Mouse (Mus musculus): ENCODE data around the gene Elmod2. TPM values are rescaled to one million over a fixed set of nuclear protein-coding genes. Genes with fewer than 3 reads are reported as not detected.

Elmod2 gene
- polyA plus RNA-seq, 1 experiment from 2014 or later = 24.1 TPM

- 100% methylated on average over 1 of the region's 1 CpGs for WGBS
- Histone ChIP-seq H3K4me3 (ENCODE audit: low read depth, low read length) (no peak overlapping the region), H3K27me3 (ENCODE audit: control insufficient read depth, insufficient read depth, low read length) (no peaks in the 10 kb centered on the region), H3K36me3 (ENCODE audit: control insufficient read depth, insufficient read depth, low read length) (no peaks in the 10 kb centered on the region), H3K4me1 (ENCODE audit: control insufficient read depth, insufficient read depth, low read length) (no peaks in the 10 kb centered on the region), H3K27ac (ENCODE audit: low read depth, low read length) (no peak overlapping the region), H3K9ac (replicated peaks; ENCODE audit: low read depth, low read length) (no peak overlapping the region), H3K9me3 (ENCODE audit: control insufficient read depth, low read length) (no peaks in the 10 kb centered on the region), H3K4me2 (ENCODE audit: low read depth, low read length) (no peak overlapping the region)
- no peak for ATAC-seq (ENCODE audit: low read depth)
These were observed 27.3 kb downstream of the Elmod2 start for GRCm38 (mm10) chr8:83304946-83305345.

GRCm38 (mm10) chr8:83300135-83300534 lies 32.2 kb downstream of the Elmod2 start:
- H3K9ac ChIP-seq (replicated peaks; ENCODE audit: low read depth, low read length) = no peak overlapping the region

DNA sequence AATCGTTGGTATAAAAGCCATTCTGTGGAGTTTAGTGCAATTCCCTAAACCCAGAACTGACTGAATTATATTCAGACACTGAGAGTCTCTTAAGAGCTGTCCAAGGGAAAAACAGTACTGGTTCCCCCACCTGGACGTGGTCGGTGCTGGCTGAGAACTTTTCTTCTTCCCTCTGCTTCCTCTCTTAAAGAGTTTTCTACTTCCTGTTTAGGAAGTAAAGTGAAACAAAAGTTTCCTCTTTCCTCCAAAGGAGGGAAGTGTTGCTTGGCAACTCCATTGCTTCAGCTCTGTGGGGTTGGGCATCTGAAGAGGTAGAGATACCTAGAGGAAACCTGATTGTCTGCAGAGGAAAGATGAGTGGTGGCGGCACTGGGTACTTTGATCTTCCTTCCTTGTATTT lies 34.9 kb downstream of the Elmod2 start:
- no peaks in the 10 kb centered on the region for H3K36me3 ChIP-seq (ENCODE audit: control insufficient read depth, insufficient read depth, low read length)
- H3K9ac ChIP-seq (replicated peaks; ENCODE audit: low read depth, low read length) = no peak overlapping the region
- ATAC-seq (ENCODE audit: low read depth) = no peak
- H3K4me1 ChIP-seq (ENCODE audit: control insufficient read depth, insufficient read depth, low read length) = no peaks in the 10 kb centered on the region
- H3K27me3 ChIP-seq (ENCODE audit: control insufficient read depth, insufficient read depth, low read length) = no peaks in the 10 kb centered on the region
- H3K4me2 ChIP-seq (ENCODE audit: low read depth, low read length) = no peak overlapping the region
- H3K27ac ChIP-seq (ENCODE audit: low read depth, low read length) = no peak overlapping the region
- whole genome bisulfite sequencing = 83% methylated on average over 4 of the region's 4 CpGs
- H3K4me3 ChIP-seq (ENCODE audit: low read depth, low read length) = no peak overlapping the region
- H3K9me3 ChIP-seq (ENCODE audit: control insufficient read depth, low read length) = no peaks in the 10 kb centered on the region

More at GRCm38 (mm10) chr8:83300135-83300534, 32.2 kb downstream of the Elmod2 start:
- no peak overlapping the region for H3K27ac ChIP-seq (ENCODE audit: low read depth, low read length)
- H3K27me3 ChIP-seq (ENCODE audit: control insufficient read depth, insufficient read depth, low read length) = no peaks in the 10 kb centered on the region
- H3K4me1 ChIP-seq (ENCODE audit: control insufficient read depth, insufficient read depth, low read length) = no peaks in the 10 kb centered on the region
- no peaks in the 10 kb centered on the region for H3K36me3 ChIP-seq (ENCODE audit: control insufficient read depth, insufficient read depth, low read length)
- no peak overlapping the region for H3K4me2 ChIP-seq (ENCODE audit: low read depth, low read length)
- H3K9me3 ChIP-seq (ENCODE audit: control insufficient read depth, low read length) = no peaks in the 10 kb centered on the region
- no peak overlapping the region for H3K4me3 ChIP-seq (ENCODE audit: low read depth, low read length)
- WGBS = 67% methylated on average over 1 of the region's 1 CpGs
- no peak for ATAC-seq (ENCODE audit: low read depth)

GRCm38 (mm10) chr8:83290176-83290575 lies 42.1 kb downstream of the Elmod2 start, which contains the start of gene Ucp1:
Gene Ucp1, plus strand, starts transcription at chr8:83290352.
- ATAC-seq (ENCODE audit: low read depth) = 0 out of 2 replicates have a peak, but pooled peaks have one; percentile 28
- Histone ChIP-seq H3K9me3 (ENCODE audit: control insufficient read depth, low read length) (no peaks in the 10 kb centered on the region), H3K4me1 (ENCODE audit: control insufficient read depth, insufficient read depth, low read length) (no peaks in the 10 kb centered on the region), H3K4me2 (ENCODE audit: low read depth, low read length) (peak within 1 kb of the TSS; percentile 30), H3K27ac (ENCODE audit: low read depth, low read length) (no peak within 1 kb of the TSS), H3K36me3 (ENCODE audit: control insufficient read depth, insufficient read depth, low read length) (no peaks in the 10 kb centered on the region), H3K27me3 (ENCODE audit: control insufficient read depth, insufficient read depth, low read length) (0 out of 2 replicates have a peak, but pooled peaks cover 4% of the 10 kb centered on the region), H3K9ac (replicated peaks; ENCODE audit: low read depth, low read length) (no peak within 1 kb of the TSS), H3K4me3 (ENCODE audit: low read depth, low read length) (no peak within 1 kb of the TSS)
- 1% methylated on average over 20 of the region's 20 CpGs for WGBS

DNA sequence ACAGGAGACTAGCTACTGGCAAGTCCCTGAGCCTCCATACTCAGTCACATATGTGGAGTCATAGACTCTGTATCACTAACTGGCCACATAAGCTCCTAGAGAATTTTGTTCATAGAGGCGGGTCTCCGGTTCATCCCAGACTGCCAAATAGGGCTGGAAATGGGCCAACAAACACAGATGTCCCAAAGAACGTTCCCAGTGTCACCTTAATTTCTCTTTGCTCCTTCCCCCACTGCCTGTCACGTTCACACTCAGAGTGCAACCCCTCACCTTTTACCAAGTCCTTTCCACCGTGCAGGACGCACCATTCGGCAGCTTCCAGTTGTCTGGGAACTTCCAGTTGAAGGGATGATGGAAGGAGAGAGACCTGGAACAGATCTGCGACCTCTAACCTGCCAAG lies 46.9 kb downstream of the Elmod2 start:
- Histone ChIP-seq H3K9ac (replicated peaks; ENCODE audit: low read depth, low read length) (no peak overlapping the region), H3K4me3 (ENCODE audit: low read depth, low read length) (no peak overlapping the region), H3K4me2 (ENCODE audit: low read depth, low read length) (no peak overlapping the region), H3K27ac (ENCODE audit: low read depth, low read length) (no peak overlapping the region), H3K27me3 (ENCODE audit: control insufficient read depth, insufficient read depth, low read length) (0 out of 2 replicates have a peak, but pooled peaks cover 2% of the 10 kb centered on the region), H3K9me3 (ENCODE audit: control insufficient read depth, low read length) (no peaks in the 10 kb centered on the region), H3K36me3 (ENCODE audit: control insufficient read depth, insufficient read depth, low read length) (no peaks in the 10 kb centered on the region), H3K4me1 (ENCODE audit: control insufficient read depth, insufficient read depth, low read length) (no peaks in the 10 kb centered on the region)
- no peak for ATAC-seq (ENCODE audit: low read depth)
- WGBS = 83% methylated on average over 8 of the region's 8 CpGs

GRCm38 (mm10) chr8:83278431-83278830 lies 53.9 kb downstream of the Elmod2 start:
- H3K4me3 ChIP-seq (ENCODE audit: low read depth, low read length) = no peak overlapping the region
- no peaks in the 10 kb centered on the region for H3K4me1 ChIP-seq (ENCODE audit: control insufficient read depth, insufficient read depth, low read length)
- no peaks in the 10 kb centered on the region for H3K9me3 ChIP-seq (ENCODE audit: control insufficient read depth, low read length)
- ATAC-seq (ENCODE audit: low read depth) = no peak
- no peak overlapping the region for H3K4me2 ChIP-seq (ENCODE audit: low read depth, low read length)
- no peak overlapping the region for H3K9ac ChIP-seq (replicated peaks; ENCODE audit: low read depth, low read length)
- H3K36me3 ChIP-seq (ENCODE audit: control insufficient read depth, insufficient read depth, low read length) = no peaks in the 10 kb centered on the region
- WGBS = 91% methylated on average over 6 of the region's 6 CpGs
- no peak overlapping the region for H3K27ac ChIP-seq (ENCODE audit: low read depth, low read length)
- H3K27me3 ChIP-seq (ENCODE audit: control insufficient read depth, insufficient read depth, low read length) = no peaks in the 10 kb centered on the region

- WGBS = 69% methylated on average over 11 of the region's 11 CpGs
- Histone ChIP-seq H3K4me1 (ENCODE audit: control insufficient read depth, insufficient read depth, low read length) (no peaks in the 10 kb centered on the region), H3K4me3 (ENCODE audit: low read depth, low read length) (no peak overlapping the region), H3K36me3 (ENCODE audit: control insufficient read depth, insufficient read depth, low read length) (peaks cover 15% of the 10 kb centered on the region), H3K4me2 (ENCODE audit: low read depth, low read length) (no peak overlapping the region), H3K27me3 (ENCODE audit: control insufficient read depth, insufficient read depth, low read length) (no peaks in the 10 kb centered on the region), H3K27ac (ENCODE audit: low read depth, low read length) (no peak overlapping the region), H3K9me3 (ENCODE audit: control insufficient read depth, low read length) (no peaks in the 10 kb centered on the region), H3K9ac (replicated peaks; ENCODE audit: low read depth, low read length) (no peak overlapping the region)
- no peak for ATAC-seq (ENCODE audit: low read depth)
These were observed 57.8 kb downstream of the Elmod2 start for GRCm38 (mm10) chr8:83274470-83274869.

DNA sequence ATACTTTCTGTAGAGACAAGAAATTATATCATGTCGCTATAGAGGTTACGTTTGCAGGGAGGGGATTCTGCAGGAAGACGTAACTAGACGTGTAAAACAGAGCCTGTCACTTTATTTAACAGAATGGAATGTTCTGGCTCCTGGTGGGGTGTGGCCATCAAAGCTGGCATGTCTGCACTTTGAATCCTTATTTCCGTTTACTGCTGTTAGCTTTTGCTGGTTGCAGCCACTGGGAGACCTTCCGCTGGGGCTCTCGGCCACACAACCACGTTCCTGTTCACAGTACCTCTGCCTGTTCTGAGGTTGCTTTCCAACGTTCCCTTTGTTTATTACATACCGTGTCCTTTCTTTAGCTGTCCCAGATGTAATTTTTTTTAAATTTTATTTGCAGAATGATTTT lies 59.8 kb downstream of the Elmod2 start:
- H3K36me3 ChIP-seq (ENCODE audit: control insufficient read depth, insufficient read depth, low read length) = peaks cover 25% of the 10 kb centered on the region
- no peak for ATAC-seq (ENCODE audit: low read depth)
- no peaks in the 10 kb centered on the region for H3K27me3 ChIP-seq (ENCODE audit: control insufficient read depth, insufficient read depth, low read length)
- no peak overlapping the region for H3K9ac ChIP-seq (replicated peaks; ENCODE audit: low read depth, low read length)
- no peak overlapping the region for H3K4me3 ChIP-seq (ENCODE audit: low read depth, low read length)
- no peak overlapping the region for H3K27ac ChIP-seq (ENCODE audit: low read depth, low read length)
- WGBS = 86% methylated on average over 10 of the region's 10 CpGs
- no peaks in the 10 kb centered on the region for H3K9me3 ChIP-seq (ENCODE audit: control insufficient read depth, low read length)
- no peak overlapping the region for H3K4me2 ChIP-seq (ENCODE audit: low read depth, low read length)
- no peaks in the 10 kb centered on the region for H3K4me1 ChIP-seq (ENCODE audit: control insufficient read depth, insufficient read depth, low read length)

- H3K27ac ChIP-seq (ENCODE audit: low read depth, low read length) = no peak overlapping the region
- H3K9ac ChIP-seq (replicated peaks; ENCODE audit: low read depth, low read length) = no peak overlapping the region
- no peaks in the 10 kb centered on the region for H3K27me3 ChIP-seq (ENCODE audit: control insufficient read depth, insufficient read depth, low read length)
- H3K36me3 ChIP-seq (ENCODE audit: control insufficient read depth, insufficient read depth, low read length) = peaks cover 36% of the 10 kb centered on the region
- ATAC-seq (ENCODE audit: low read depth) = no peak
- 97% methylated on average over 14 of the region's 14 CpGs for WGBS
- H3K9me3 ChIP-seq (ENCODE audit: control insufficient read depth, low read length) = no peaks in the 10 kb centered on the region
- H3K4me2 ChIP-seq (ENCODE audit: low read depth, low read length) = no peak overlapping the region
- no peaks in the 10 kb centered on the region for H3K4me1 ChIP-seq (ENCODE audit: control insufficient read depth, insufficient read depth, low read length)
- H3K4me3 ChIP-seq (ENCODE audit: low read depth, low read length) = no peak overlapping the region
These were observed 61.1 kb downstream of the Elmod2 start for GRCm38 (mm10) chr8:83271172-83271571.

Measured in neural tube, embryonic 14.5 days (tissue).